Mouse (Mus musculus): ENCODE results near the gene Comp. TPM values are rescaled to one million over a fixed set of nuclear protein-coding genes. Genes with fewer than 3 reads are reported as not detected.

Gene Comp
- polyA plus RNA-seq, 2 experiments: 0.29 to 0.47 TPM

- Histone ChIP-seq H3K4me3 (ENCODE audit: insufficient read depth in 1 of 2, low read depth in 2 of 2, low read length in 2 of 2) (no peak overlapping the region), H3K27ac (no peak overlapping the region), H3K4me1 (replicated peaks; ENCODE audit: control insufficient read depth in 2 of 2, insufficient read depth in 2 of 2, low read length in 1 of 2) (peaks cover 21 to 33% of the 10 kb centered on the region in 2 experiments), H3K9me3 (ENCODE audit: control insufficient read depth, low read length) (no peaks in the 10 kb centered on the region), H3K36me3 (replicated peaks; ENCODE audit: control insufficient read depth, insufficient read depth, low read depth) (no peaks in the 10 kb centered on the region), H3K27me3 (ENCODE audit: control insufficient read depth, insufficient read depth, low read length) (no peaks in the 10 kb centered on the region), H3K4me2 (ENCODE audit: low read depth) (no peak overlapping the region), H3K9ac (replicated peaks) (no peak overlapping the region)
- WGBS (ENCODE audit: insufficient replicate concordance): 83% methylated on average over 5 of the region's 5 CpGs
- TF ChIP-seq CTCF (IDR thresholded peaks at IDR 0.05; ENCODE audit: low read depth): no peak
- no peak for TF ChIP-seq EP300 (IDR thresholded peaks at IDR 0.05; ENCODE audit: low read depth)
- ATAC-seq (ENCODE audit: insufficient read depth) (no peak), DNase-seq (ENCODE audit: low read depth in 3 of 3, low spot score in 3 of 3) (no peak)
These were observed 36.9 kb downstream of the Comp start for GRCm38 (mm10) chr8:70410281-70410680.

GRCm38 (mm10) chr8:70414310-70414946 is 41.1 kb downstream of the Comp start:
- Histone ChIP-seq H3K9me3 (ENCODE audit: control insufficient read depth, low read length) (no peaks in the 10 kb centered on the region), H3K36me3 (replicated peaks; ENCODE audit: control insufficient read depth, insufficient read depth, low read depth) (no peaks in the 10 kb centered on the region), H3K4me3 (ENCODE audit: insufficient read depth in 1 of 2, low read depth in 2 of 2, low read length in 2 of 2) (peak overlapping the region; percentile 36 to 37), H3K4me1 (replicated peaks; ENCODE audit: control insufficient read depth in 2 of 2, insufficient read depth in 2 of 2, low read length in 1 of 2) (peaks cover 34 to 46% of the 10 kb centered on the region in 2 experiments), H3K9ac (replicated peaks) (peak overlapping the region; percentile 64), H3K4me2 (ENCODE audit: low read depth) (peak overlapping the region; percentile 64), H3K27ac (peak overlapping the region; percentile 95), H3K27me3 (ENCODE audit: control insufficient read depth, insufficient read depth, low read length) (no peaks in the 10 kb centered on the region)
- no peak for TF ChIP-seq CTCF (IDR thresholded peaks at IDR 0.05; ENCODE audit: low read depth)
- peak; percentile 69 for TF ChIP-seq EP300 (IDR thresholded peaks at IDR 0.05; ENCODE audit: low read depth)
- 56% methylated on average over 6 of the region's 6 CpGs for WGBS (ENCODE audit: insufficient replicate concordance)
- peak in 1 of 3 experiments; percentile 64 for DNase-seq (ENCODE audit: low read depth in 3 of 3, low spot score in 3 of 3)
- ATAC-seq (ENCODE audit: insufficient read depth): peak; percentile 75

DNA sequence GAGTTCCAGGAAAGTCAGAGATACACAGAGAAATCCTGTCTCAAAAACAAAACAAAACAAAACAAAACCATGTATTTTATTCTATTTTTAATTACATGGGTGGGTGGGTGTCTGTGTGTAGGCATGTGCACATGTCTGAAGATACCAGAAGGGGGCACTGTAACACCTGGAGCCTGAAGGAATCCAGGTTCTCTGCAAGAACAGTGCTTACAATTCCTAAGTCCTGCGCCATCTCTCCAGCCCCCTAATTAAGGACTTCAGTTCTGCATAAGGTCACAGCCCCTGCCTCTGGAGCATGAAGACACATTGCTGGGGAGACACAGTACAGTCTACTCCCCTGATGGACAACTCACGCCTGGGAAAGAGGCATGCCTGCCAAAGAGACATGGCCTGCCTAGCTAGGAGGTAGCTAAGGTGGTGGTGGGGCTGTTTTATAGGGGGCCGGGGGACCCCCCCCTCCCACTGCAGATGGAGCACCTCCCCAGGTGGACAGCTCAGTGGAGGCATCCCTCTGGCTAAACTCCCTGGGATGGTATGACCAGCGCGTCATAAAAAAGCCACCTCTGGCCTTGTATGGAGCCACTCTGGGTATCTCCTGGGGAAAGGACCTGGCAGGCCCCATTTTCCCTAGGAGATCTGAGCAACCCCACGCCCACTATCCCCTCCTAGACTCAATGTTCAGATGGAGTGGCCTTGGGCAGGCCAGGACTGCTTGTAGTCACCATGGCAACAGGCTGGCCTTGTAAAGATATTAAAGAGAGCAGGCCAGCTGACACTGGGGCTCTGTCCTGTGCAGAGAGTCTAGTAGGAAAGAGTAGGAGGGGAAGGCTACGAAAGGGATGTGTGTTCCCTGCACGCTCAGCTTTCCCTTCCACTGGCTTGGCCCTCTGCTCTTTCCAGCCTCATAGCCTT is 42.4 kb downstream of the Comp start:
- ATAC-seq (ENCODE audit: insufficient read depth): 0 out of 2 replicates have a peak, but pooled peaks have one; percentile 24
- Histone ChIP-seq H3K36me3 (replicated peaks; ENCODE audit: control insufficient read depth, insufficient read depth, low read depth) (no peaks in the 10 kb centered on the region), H3K9me3 (ENCODE audit: control insufficient read depth, low read length) (no peaks in the 10 kb centered on the region), H3K4me1 (replicated peaks; ENCODE audit: control insufficient read depth in 2 of 2, insufficient read depth in 2 of 2, low read length in 1 of 2) (peaks cover 44 to 58% of the 10 kb centered on the region in 2 experiments), H3K27me3 (ENCODE audit: control insufficient read depth, insufficient read depth, low read length) (no peaks in the 10 kb centered on the region), H3K27ac (peak overlapping the region; percentile 95), H3K9ac (replicated peaks) (no peak overlapping the region), H3K4me3 (ENCODE audit: insufficient read depth in 1 of 2, low read depth in 2 of 2, low read length in 2 of 2) (no peak overlapping the region), H3K4me2 (ENCODE audit: low read depth) (no peak overlapping the region)
- WGBS (ENCODE audit: insufficient replicate concordance): 64% methylated on average over 8 of the region's 8 CpGs
- DNase-seq (ENCODE audit: low read depth in 3 of 3, low spot score in 3 of 3): peak in 2 of 3 experiments; percentile 41 to 45
- TF ChIP-seq CTCF (IDR thresholded peaks at IDR 0.05; ENCODE audit: low read depth) (peak; percentile 85), EP300 (IDR thresholded peaks at IDR 0.05; ENCODE audit: low read depth) (no peak)

GRCm38 (mm10) chr8:70416941-70417340 is 43.6 kb downstream of the Comp start:
- Histone ChIP-seq H3K4me1 (replicated peaks; ENCODE audit: control insufficient read depth in 2 of 2, insufficient read depth in 2 of 2, low read length in 1 of 2) (peaks cover 45 to 63% of the 10 kb centered on the region in 2 experiments), H3K27ac (no peak overlapping the region; the same call in 1 of the 2 replicates)
- ATAC-seq (ENCODE audit: insufficient read depth): no peak

GRCm38 (mm10) chr8:70417914-70418313 is 44.6 kb downstream of the Comp start:
- ATAC-seq (ENCODE audit: insufficient read depth): no peak
- no peak for TF ChIP-seq CTCF (IDR thresholded peaks at IDR 0.05; ENCODE audit: low read depth)
- no peak for TF ChIP-seq EP300 (IDR thresholded peaks at IDR 0.05; ENCODE audit: low read depth)
- 53% methylated on average over 10 of the region's 10 CpGs for WGBS (ENCODE audit: insufficient replicate concordance)
- Histone ChIP-seq H3K4me2 (ENCODE audit: low read depth) (no peak overlapping the region), H3K27me3 (ENCODE audit: control insufficient read depth, insufficient read depth, low read length) (no peaks in the 10 kb centered on the region), H3K9me3 (ENCODE audit: control insufficient read depth, low read length) (no peaks in the 10 kb centered on the region), H3K36me3 (replicated peaks; ENCODE audit: control insufficient read depth, insufficient read depth, low read depth) (no peaks in the 10 kb centered on the region), H3K4me3 (ENCODE audit: insufficient read depth in 1 of 2, low read depth in 2 of 2, low read length in 2 of 2) (no peak overlapping the region), H3K9ac (replicated peaks) (no peak overlapping the region), H3K4me1 (replicated peaks; ENCODE audit: control insufficient read depth in 2 of 2, insufficient read depth in 2 of 2, low read length in 1 of 2) (peaks cover 54 to 66% of the 10 kb centered on the region in 2 experiments), H3K27ac (no peak overlapping the region)
- no peak for DNase-seq (ENCODE audit: low read depth in 3 of 3, low spot score in 3 of 3)

More at GRCm38 (mm10) chr8:70416941-70417340, 43.6 kb downstream of the Comp start:
- Histone ChIP-seq H3K9me3 (ENCODE audit: control insufficient read depth, low read length) (no peaks in the 10 kb centered on the region), H3K36me3 (replicated peaks; ENCODE audit: control insufficient read depth, insufficient read depth, low read depth) (no peaks in the 10 kb centered on the region), H3K4me3 (ENCODE audit: insufficient read depth in 1 of 2, low read depth in 2 of 2, low read length in 2 of 2) (no peak overlapping the region), H3K9ac (replicated peaks) (no peak overlapping the region), H3K27me3 (ENCODE audit: control insufficient read depth, insufficient read depth, low read length) (no peaks in the 10 kb centered on the region), H3K4me2 (ENCODE audit: low read depth) (no peak overlapping the region)
- no peak for DNase-seq (ENCODE audit: low read depth in 3 of 3, low spot score in 3 of 3)
- TF ChIP-seq EP300 (IDR thresholded peaks at IDR 0.05; ENCODE audit: low read depth) (no peak), CTCF (IDR thresholded peaks at IDR 0.05; ENCODE audit: low read depth) (no peak)
- WGBS (ENCODE audit: insufficient replicate concordance): 50% methylated on average over 6 of the region's 6 CpGs
